Mouse (Mus musculus) embryonic fibroblast, embryonic 13.5 days (primary cell): ENCODE data around the gene Serpinb9b. TPM values are rescaled to one million over a fixed set of nuclear protein-coding genes. Genes with fewer than 3 reads are reported as not detected.
A peak's percentile ranks its signal among the peaks of the same experiment; 100 is the strongest.

ENCODE experiments used
- H3K27ac ChIP-seq: 2 replicates; pipeline ENCODE4 v1.5.1; 2012; ENCODE audit warnings: low read length, control low read depth, inconsistent platforms; ENCODE audit not compliant: insufficient read depth
- H3K4me1 ChIP-seq: 2 replicates; pipeline ENCODE4 v1.6.1; 2011; ENCODE audit warnings: low read length; ENCODE audit not compliant: control insufficient read depth, insufficient read depth
- H3K4me3 ChIP-seq: 2 replicates; pipeline ENCODE4 v1.5.1; 2011; ENCODE audit warnings: mild to moderate bottlenecking, control low read depth, low read length; ENCODE audit not compliant: insufficient read depth
- CTCF ChIP-seq: IDR thresholded peaks from 2 replicates; pipeline ENCODE4 v1.5.1; 2011; ENCODE audit warnings: mild to moderate bottlenecking, control low read depth, low read length, moderate library complexity, borderline replicate concordance; ENCODE audit not compliant: insufficient read depth
- POLR2A ChIP-seq: IDR thresholded peaks from 2 replicates; pipeline ENCODE4 v1.6.1; 2011; ENCODE audit warnings: low read depth, mild to moderate bottlenecking, control low read depth, low read length, moderate library complexity
- polyA plus RNA-seq: library from polyadenylated mRNA; stranded (reverse); fragments of >200 nt; gene quantifications from 2 replicates; pipeline ENCODE4 v1.2.4, GENCODE M21; 2011; ENCODE audit warnings: low read depth; ENCODE audit not compliant: missing spikeins, insufficient read length

The Serpinb9b gene
- polyA plus RNA-seq, 1 experiment, result 3.5 TPM

- TF ChIP-seq CTCF, result peak; percentile 60; the same call in 1 of the 2 replicates
- no peak for TF ChIP-seq POLR2A
Observed at GRCm38 (mm10) chr13:33074029-33074428, 46.8 kb downstream of the Serpinb9b start.

GRCm38 (mm10) chr13:33076247-33076646 is 49.0 kb downstream of the Serpinb9b start:
- TF ChIP-seq POLR2A (no peak), CTCF (no peak)

More at GRCm38 (mm10) chr13:33074029-33074428, 46.8 kb downstream of the Serpinb9b start:
- Histone ChIP-seq H3K27ac (no peak overlapping the region), H3K4me1 (no peaks in the 10 kb centered on the region), H3K4me3 (no peak overlapping the region)

GRCm38 (mm10) chr13:33077026-33077685 is 49.9 kb downstream of the Serpinb9b start:
- no peak overlapping the region for H3K27ac ChIP-seq
- TF ChIP-seq CTCF (no peak), POLR2A (no peak)
- no peak overlapping the region for H3K4me3 ChIP-seq
- H3K4me1 ChIP-seq, result no peaks in the 10 kb centered on the region

More at GRCm38 (mm10) chr13:33076247-33076646, 49.0 kb downstream of the Serpinb9b start:
- no peaks in the 10 kb centered on the region for H3K4me1 ChIP-seq
- no peak overlapping the region for H3K4me3 ChIP-seq
- no peak overlapping the region for H3K27ac ChIP-seq

DNA sequence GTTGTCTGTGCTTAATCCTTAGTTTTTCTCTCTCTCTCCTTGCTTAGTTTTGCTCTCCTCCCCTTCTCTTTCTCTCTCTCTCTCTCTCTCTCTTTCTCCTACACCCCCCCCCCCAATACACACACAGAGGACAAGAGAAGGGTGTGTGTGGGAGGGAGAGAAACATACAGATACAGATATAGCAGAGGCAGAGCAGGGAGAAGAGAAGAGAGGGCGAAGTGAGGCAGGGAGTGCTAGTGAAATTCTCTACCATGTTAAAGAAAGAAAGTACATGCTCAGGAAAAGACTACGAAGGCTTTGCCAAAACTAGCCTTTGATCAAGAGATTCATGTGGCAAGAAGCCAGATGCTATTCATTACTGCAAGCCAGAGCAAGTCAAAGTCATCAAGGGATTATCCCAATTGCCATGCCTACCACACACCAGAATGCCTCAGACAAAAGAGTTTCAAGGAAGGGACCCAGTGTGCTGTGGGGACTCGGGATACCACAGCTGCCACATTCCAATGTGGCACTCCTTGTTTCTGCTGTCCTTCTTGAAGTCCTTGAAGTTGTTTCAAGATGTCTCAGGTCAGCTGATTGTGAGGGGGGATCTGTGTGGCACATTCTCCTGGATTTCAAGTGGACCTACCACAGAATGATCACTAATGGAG is 51.0 kb downstream of the Serpinb9b start, which contains the start of gene Serpinb1b:
Gene Serpinb1b, plus strand, starts transcription at position 520 of the 650 bp plus-strand sequence.
- Histone ChIP-seq H3K27ac (no peak within 1 kb of the TSS), H3K4me1 (no peaks in the 10 kb centered on the region), H3K4me3 (no peak within 1 kb of the TSS)
- TF ChIP-seq CTCF (no peak), POLR2A (no peak)

DNA sequence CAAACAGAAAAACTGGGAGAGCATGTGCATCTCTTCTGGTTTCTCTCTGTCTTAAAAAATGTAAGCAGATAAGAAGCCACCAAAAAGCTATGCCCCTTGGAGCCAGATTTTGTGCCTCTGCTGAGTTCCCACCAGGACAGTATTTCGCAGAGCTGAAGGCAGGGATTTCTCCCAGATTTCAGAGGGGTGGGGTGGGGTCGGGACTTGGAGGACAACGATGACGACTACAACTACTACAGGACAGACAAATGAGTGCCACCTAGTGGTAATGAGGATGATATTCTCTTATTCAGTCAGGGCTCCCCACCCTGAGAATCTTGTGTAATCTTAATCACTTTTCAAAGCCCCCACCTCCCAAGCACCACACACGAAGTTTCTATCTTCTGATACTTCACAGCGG is 52.2 kb downstream of the Serpinb9b start:
- Histone ChIP-seq H3K4me3 (no peak overlapping the region), H3K4me1 (no peaks in the 10 kb centered on the region), H3K27ac (no peak overlapping the region)
- no peak for TF ChIP-seq POLR2A
- TF ChIP-seq CTCF, result no peak

- Histone ChIP-seq H3K4me3 (no peak overlapping the region), H3K4me1 (no peaks in the 10 kb centered on the region), H3K27ac (no peak overlapping the region)
- TF ChIP-seq CTCF, result 0 out of 2 replicates have a peak, but pooled peaks have one; percentile 12
- no peak for TF ChIP-seq POLR2A
Observed at GRCm38 (mm10) chr13:33080356-33080755, 53.1 kb downstream of the Serpinb9b start.

DNA sequence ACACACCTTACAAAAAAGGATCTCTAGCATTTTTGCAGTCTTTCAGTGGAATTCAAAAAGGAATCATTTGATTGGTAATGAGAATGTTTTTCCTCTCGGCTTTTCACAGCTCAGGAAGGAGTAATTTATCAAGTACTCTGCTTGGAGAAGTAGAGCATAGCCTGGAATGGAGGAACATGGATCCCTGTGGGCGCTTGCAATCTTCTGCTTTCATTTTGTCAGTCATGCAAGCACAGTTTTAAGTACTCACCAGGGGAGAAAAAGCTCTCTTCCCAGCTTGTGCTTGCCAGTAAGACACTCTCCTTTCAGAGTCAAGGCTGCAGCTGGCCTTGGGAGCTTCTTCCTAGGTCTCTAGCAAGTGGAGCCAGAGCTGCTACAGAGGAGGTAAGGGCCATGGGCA is 56.6 kb downstream of the Serpinb9b start:
- no peak for TF ChIP-seq POLR2A

GRCm38 (mm10) chr13:33084975-33085694 is 57.9 kb downstream of the Serpinb9b start:
- H3K4me3 ChIP-seq, result no peak overlapping the region
- H3K27ac ChIP-seq, result no peak overlapping the region
- TF ChIP-seq POLR2A (no peak), CTCF (no peak)
- 0 out of 2 replicates have a peak, but pooled peaks cover 6% of the 10 kb centered on the region for H3K4me1 ChIP-seq

More for the DNA sequence above, 56.6 kb downstream of the Serpinb9b start:
- Histone ChIP-seq H3K4me1 (0 out of 2 replicates have a peak, but pooled peaks cover 2% of the 10 kb centered on the region), H3K27ac (no peak overlapping the region), H3K4me3 (no peak overlapping the region)

- no peak overlapping the region for H3K27ac ChIP-seq
- H3K4me3 ChIP-seq, result no peak overlapping the region
- TF ChIP-seq CTCF, result no peak
- no peak for TF ChIP-seq POLR2A
- 0 out of 2 replicates have a peak, but pooled peaks cover 6% of the 10 kb centered on the region for H3K4me1 ChIP-seq
Observed at GRCm38 (mm10) chr13:33085695-33086432, 58.6 kb downstream of the Serpinb9b start.
